Mouse (Mus musculus): Measurements from ENCODE around the gene Olfr747.
"Not testable (repeated sequence)": the region's sequence is repeated elsewhere in the genome, so short reads cannot be mapped to it uniquely, and the experiment has no call there.

DNA sequence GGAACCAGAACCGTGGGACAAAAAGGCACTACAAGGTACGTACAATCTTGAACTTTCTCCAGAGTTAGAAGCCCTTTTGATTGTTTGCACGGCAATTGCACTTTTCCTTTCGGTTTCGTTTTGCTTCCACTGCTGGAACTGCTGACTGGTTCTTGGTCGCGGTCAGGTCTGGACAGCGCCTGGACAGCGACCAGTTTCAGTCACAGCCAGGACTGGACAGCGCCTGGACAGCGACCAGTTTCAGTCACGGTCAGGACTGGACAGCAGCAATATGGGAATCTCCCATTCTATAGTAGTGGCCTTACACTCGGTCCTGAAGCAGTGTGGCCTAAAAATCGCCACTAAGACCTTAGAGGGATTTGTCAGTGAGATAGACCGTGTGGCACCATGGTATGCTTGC, 26.9 kb upstream of the Olfr747 start:
- TF ChIP-seq CTCF (IDR thresholded peaks at IDR 0.05; ENCODE audit: low read depth); EP300 (optimal IDR thresholded peaks at IDR 0.05): not testable (repeated sequence)

Measured in stomach, postnatal 0 days (tissue).